Mouse (Mus musculus) heart, embryonic 14.5 days (tissue): ENCODE results near the gene Fgfr2. TPM values are rescaled to one million over a fixed set of nuclear protein-coding genes. Genes with fewer than 3 reads are reported as not detected.

Experiments
- ATAC-seq: fragments of 200-750 bp; cut with Nextera tagmentation; 2 replicates; pipeline ENCODE4 v1.8.0; 2017; ENCODE audit warnings: low read depth, moderate TSS enrichment; ENCODE audit not compliant: insufficient number of reproducible peaks, insufficient read depth, low FRiP score
- H3K27ac ChIP-seq, 2 experiments: fragments of 200-500 bp in 1 of 2; fragments of 300-500 bp in 1 of 2; sonication (generic) in 1 of 2; replicated peaks in 1 of 2; 2 replicates each; pipeline ENCODE4 v1.5.1; 2012 to 2014; ENCODE audit warnings: low read depth in 2 of 2, low read length in 2 of 2, control low read depth in 1 of 2, mild to moderate bottlenecking in 1 of 2, mixed read lengths in 1 of 2; ENCODE audit not compliant: control insufficient read depth in 1 of 2, insufficient read depth in 1 of 2
- H3K27me3 ChIP-seq: fragments of 300-500 bp; sonication (generic); 2 replicates; pipeline ENCODE4 v1.6.1; 2014; ENCODE audit warnings: mild to moderate bottlenecking, low read length, control low read depth; ENCODE audit not compliant: control insufficient read depth, insufficient read depth
- H3K36me3 ChIP-seq: fragments of 300-500 bp; sonication (generic); 2 replicates; pipeline ENCODE4 v1.6.1; 2014; ENCODE audit warnings: mild to moderate bottlenecking, control low read depth, low read length, mixed read lengths; ENCODE audit not compliant: control insufficient read depth, insufficient read depth
- H3K4me1 ChIP-seq, 2 experiments: fragments of 200-500 bp in 1 of 2; fragments of 300-500 bp in 1 of 2; sonication (generic) in 1 of 2; 2 replicates each; pipeline ENCODE4 v1.6.1; 2012 to 2014; ENCODE audit warnings: low read length in 2 of 2, control low read depth in 1 of 2, mixed read lengths in 1 of 2; ENCODE audit not compliant: control insufficient read depth in 2 of 2, insufficient read depth in 2 of 2
- H3K4me2 ChIP-seq: fragments of 300-500 bp; sonication (generic); 2 replicates; pipeline ENCODE4 v1.6.1; 2014; ENCODE audit warnings: mild to moderate bottlenecking, low read length
- H3K4me3 ChIP-seq, 2 experiments: fragments of 200-500 bp in 1 of 2; fragments of 300-500 bp in 1 of 2; sonication (generic) in 1 of 2; 2 replicates each; pipeline ENCODE4 v1.5.1; 2012 to 2014; ENCODE audit warnings: low read length in 2 of 2, mild to moderate bottlenecking in 2 of 2, control low read depth in 1 of 2, low read depth in 1 of 2, moderate library complexity in 1 of 2; ENCODE audit not compliant: control insufficient read depth in 1 of 2, insufficient read depth in 1 of 2
- H3K9ac ChIP-seq: fragments of 300-500 bp; sonication (generic); 2 replicates; pipeline ENCODE4 v1.6.1; 2014; ENCODE audit warnings: mild to moderate bottlenecking, low read length
- H3K9me3 ChIP-seq: fragments of 300-500 bp; sonication (generic); 2 replicates; pipeline ENCODE4 v1.6.1; 2016; ENCODE audit warnings: low read length, control low read depth; ENCODE audit not compliant: control insufficient read depth
- WGBS: fragments of 180-500 bp; shearing (Covaris S2); extraction: QIAGEN DNeasy Blood & Tissue Kit; methylation state at CpG from one replicate; pipeline ENCODE4 v1.1.7; 2014; 5-methylcytosine and 5-hydroxymethylcytosine counted together
- polyA plus RNA-seq: library from polyadenylated mRNA; unstranded; fragments of >200 nt; fragmentation: Nextera tagmentation; extraction: Ambion mirVana; gene quantifications from 2 replicates; pipeline ENCODE4 v1.2.1, GENCODE M21; 2014

The Fgfr2 gene
- polyA plus RNA-seq, 1 experiment from 2014 or later, result 22.4 TPM

DNA sequence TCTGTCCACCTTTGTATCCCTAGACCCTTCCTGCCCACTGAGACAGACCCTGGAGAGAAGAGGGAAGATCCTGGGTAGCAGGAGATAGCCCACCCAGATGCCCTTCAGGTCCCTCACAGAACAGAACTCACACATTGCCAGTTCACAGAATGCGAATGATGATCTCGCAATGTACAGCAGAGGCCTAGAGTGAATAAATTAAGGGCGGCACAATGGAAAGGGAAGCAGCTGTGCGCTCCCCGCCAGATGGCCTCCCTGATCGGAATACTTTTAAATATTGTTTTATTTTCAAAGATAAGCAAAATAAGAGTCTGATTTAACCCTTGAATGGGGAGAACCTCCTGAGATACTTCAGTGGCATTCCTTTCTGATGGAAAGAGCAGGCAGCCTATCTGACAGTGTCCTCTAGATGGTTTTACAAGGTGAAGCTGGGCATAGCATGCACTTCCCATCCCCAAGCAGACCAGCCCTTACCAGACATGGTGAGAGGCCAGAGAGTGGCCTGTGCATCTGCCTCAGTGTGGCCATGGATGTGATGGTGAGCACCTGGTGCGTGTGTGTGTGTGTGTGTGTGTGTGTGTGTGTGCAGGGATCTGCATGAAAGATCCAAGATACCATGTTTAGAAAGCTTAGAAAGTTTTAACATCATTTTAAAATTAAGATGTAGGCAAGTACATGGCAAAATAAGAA lies 839.0 kb downstream of the Fgfr2 start:
- ATAC-seq, result no peak
- H3K36me3 ChIP-seq, result no peaks in the 10 kb centered on the region
- H3K27ac ChIP-seq, result no peak overlapping the region
- no peaks in the 10 kb centered on the region for H3K9me3 ChIP-seq
- H3K4me2 ChIP-seq, result no peak overlapping the region
- 84% methylated on average over 7 of the region's 7 CpGs for WGBS
- no peak overlapping the region for H3K9ac ChIP-seq
- H3K4me3 ChIP-seq, result no peak overlapping the region
- no peaks in the 10 kb centered on the region for H3K27me3 ChIP-seq
- peaks cover 18 to 33% of the 10 kb centered on the region in 2 experiments; a peak in 3 of 4 replicates for H3K4me1 ChIP-seq

DNA sequence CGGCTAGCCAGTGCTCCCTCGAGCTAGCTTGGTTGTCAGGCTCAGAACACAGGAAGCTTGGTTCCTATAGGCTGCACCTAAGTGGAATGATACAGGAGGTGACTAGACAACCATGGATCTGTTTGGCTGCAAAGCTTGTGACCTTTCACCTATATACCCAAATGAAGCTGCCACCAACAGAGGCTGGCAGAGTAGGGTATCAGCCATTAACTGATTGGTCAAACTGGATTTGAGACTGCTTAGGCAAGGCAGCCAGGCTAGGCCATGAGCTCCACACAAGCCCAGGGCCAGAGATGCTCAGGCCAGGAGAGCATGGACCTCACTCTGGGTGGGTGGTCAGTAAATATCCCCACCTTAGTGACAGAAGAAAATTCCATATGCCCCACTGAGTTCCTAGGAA lies 840.6 kb downstream of the Fgfr2 start:
- 76% methylated on average over 2 of the region's 2 CpGs for WGBS
- H3K36me3 ChIP-seq, result no peaks in the 10 kb centered on the region
- no peak for ATAC-seq
- H3K27me3 ChIP-seq, result no peaks in the 10 kb centered on the region
- H3K4me1 ChIP-seq, result peaks cover 23 to 38% of the 10 kb centered on the region in 2 experiments
- H3K4me3 ChIP-seq, result no peak overlapping the region
- no peak overlapping the region for H3K9ac ChIP-seq
- H3K9me3 ChIP-seq, result no peaks in the 10 kb centered on the region
- H3K4me2 ChIP-seq, result no peak overlapping the region
- H3K27ac ChIP-seq, result no peak overlapping the region

DNA sequence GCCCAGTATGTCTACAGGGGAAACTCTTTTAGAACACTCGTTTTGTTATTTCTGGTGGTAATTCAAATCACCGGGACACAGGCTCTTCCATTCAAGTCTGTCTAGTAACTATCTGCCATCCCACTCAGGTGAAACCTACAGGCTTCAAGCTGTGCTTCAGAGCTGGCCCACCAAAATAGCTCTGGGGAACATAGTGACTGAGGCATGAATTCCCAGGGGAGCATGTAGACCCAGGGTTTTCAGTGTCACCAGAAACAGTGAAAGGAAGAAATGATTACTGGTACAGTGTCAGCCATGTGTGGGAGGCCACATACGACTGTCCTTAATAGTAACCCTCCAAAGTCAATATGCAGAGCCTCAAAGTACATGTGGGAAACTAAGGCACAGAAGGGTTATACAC lies 841.0 kb downstream of the Fgfr2 start:
- no peak for ATAC-seq
- no peaks in the 10 kb centered on the region for H3K36me3 ChIP-seq
- no peaks in the 10 kb centered on the region for H3K9me3 ChIP-seq
- no peaks in the 10 kb centered on the region for H3K27me3 ChIP-seq
- WGBS, result 72% methylated on average over 3 of the region's 3 CpGs
- no peak overlapping the region for H3K27ac ChIP-seq
- no peak overlapping the region for H3K9ac ChIP-seq
- H3K4me1 ChIP-seq, result peaks cover 20 to 35% of the 10 kb centered on the region in 2 experiments
- H3K4me2 ChIP-seq, result no peak overlapping the region
- H3K4me3 ChIP-seq, result no peak overlapping the region

DNA sequence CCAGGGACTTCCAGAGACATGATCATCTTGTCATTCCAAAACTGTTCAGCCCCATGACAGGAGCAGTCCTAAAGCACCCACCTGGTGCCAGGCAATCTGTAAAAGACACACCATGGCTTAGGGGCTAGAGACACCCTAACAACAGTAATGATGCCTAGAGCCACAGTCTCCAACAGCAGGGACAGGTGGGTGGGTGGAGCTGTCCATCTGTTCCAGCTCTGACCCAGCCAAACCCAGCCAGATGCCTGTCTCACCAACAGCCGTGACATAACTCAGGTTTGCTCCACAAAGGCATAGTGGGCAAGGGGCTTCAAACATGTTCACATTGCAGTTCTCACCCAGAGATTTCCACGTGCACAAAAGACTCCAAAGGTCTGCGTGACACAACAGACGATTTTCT lies 841.4 kb downstream of the Fgfr2 start:
- no peak overlapping the region for H3K9ac ChIP-seq
- H3K27ac ChIP-seq, result no peak overlapping the region
- no peaks in the 10 kb centered on the region for H3K27me3 ChIP-seq
- no peak overlapping the region for H3K4me2 ChIP-seq
- no peak for ATAC-seq
- WGBS, result 75% methylated on average over 4 of the region's 4 CpGs
- peaks cover 17 to 31% of the 10 kb centered on the region in 2 experiments for H3K4me1 ChIP-seq
- no peak overlapping the region for H3K4me3 ChIP-seq
- H3K9me3 ChIP-seq, result no peaks in the 10 kb centered on the region
- H3K36me3 ChIP-seq, result no peaks in the 10 kb centered on the region

DNA sequence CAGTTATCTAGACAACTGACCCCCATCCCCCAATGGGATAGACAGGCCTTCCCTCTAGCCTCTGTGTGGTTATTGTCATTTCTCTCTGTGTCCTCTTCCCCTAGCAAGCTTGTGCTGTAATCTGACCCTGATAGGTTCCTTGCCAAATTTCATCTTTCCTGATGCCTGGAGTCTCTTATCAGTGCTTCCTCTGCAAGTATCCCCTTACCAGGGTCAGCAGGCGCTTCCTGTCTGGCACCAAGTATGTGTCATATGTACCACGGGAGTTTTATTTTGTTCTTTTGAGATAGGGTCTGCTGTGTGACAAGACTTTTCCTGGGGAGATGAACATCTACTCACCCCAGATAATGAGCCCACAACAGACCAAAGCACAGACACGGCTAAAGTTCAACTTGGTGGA lies 844.5 kb downstream of the Fgfr2 start:
- WGBS, result 27% methylated on average over 3 of the region's 3 CpGs
- no peak overlapping the region for H3K4me2 ChIP-seq
- H3K4me1 ChIP-seq, result peaks cover 12 to 18% of the 10 kb centered on the region in 2 experiments
- H3K27ac ChIP-seq, result peak overlapping the region in 1 of 2 experiments; percentile 11; a peak in 1 of 4 replicates
- no peaks in the 10 kb centered on the region for H3K9me3 ChIP-seq
- H3K36me3 ChIP-seq, result no peaks in the 10 kb centered on the region
- ATAC-seq, result peak; percentile 64
- no peak overlapping the region for H3K4me3 ChIP-seq
- H3K27me3 ChIP-seq, result no peaks in the 10 kb centered on the region
- no peak overlapping the region for H3K9ac ChIP-seq

DNA sequence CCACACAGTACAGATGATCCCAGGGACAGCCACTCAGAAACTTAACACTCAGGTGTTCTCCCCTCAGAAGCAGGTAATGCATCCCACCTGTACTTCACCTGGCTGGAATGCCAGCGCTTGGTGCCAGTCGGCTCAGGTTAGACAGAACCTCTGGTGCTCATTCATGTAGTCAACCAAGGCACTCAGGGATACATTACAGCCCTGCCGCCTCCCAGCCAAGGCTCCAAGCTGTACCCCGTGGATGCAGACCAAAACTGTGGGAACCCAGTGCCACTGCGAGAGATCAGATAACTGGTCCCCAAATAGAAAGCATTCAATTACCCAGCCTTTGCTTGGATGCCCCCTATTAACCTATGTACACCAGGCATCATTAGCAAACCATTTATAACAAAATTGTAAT lies 846.9 kb downstream of the Fgfr2 start:
- no peaks in the 10 kb centered on the region for H3K27me3 ChIP-seq
- no peak overlapping the region for H3K27ac ChIP-seq
- H3K4me2 ChIP-seq, result no peak overlapping the region
- no peak overlapping the region for H3K4me3 ChIP-seq
- no peak for ATAC-seq
- H3K4me1 ChIP-seq, result peaks cover 10 to 14% of the 10 kb centered on the region in 2 experiments
- 86% methylated on average over 5 of the region's 5 CpGs for WGBS
- no peaks in the 10 kb centered on the region for H3K36me3 ChIP-seq
- H3K9ac ChIP-seq, result no peak overlapping the region
- H3K9me3 ChIP-seq, result no peaks in the 10 kb centered on the region

DNA sequence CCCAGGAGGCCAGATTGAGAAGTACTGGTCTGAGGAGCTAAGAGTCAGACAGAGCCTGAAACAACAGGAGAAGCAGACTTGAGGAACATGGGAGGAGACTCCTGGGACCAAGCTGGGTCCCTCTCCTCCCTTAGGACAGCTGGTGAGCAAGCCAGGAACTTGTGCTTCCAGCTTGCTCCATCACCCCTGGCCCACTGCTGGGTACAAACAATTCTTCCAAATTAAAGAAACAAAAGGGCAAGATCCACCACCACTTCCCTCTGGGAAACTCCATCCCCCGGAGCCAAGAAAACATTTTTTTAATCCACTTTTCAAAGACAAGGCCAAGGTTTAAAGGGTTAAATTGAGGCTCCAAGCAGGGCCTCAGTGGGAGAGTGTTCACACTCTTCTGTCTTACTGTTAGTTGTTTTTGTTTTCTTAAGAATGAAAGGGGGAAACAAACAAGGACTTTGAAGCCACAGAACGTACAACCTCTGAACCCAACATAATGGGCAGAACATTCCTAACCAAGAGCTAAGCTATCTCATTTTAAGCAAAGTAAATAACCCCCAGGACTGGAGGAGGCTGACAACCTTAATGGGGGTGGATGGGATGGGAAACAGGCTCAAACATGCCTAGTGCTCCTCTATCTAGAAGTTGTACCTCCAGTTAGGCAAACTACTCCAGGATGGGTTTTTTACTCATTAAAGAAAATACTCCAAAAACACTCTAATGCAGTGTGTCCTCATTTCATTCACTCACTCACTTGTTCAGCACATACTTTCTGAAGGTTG lies 849.2 kb downstream of the Fgfr2 start:
- Histone ChIP-seq H3K9ac (no peak overlapping the region), H3K4me1 (peaks cover 8 to 12% of the 10 kb centered on the region in 2 experiments), H3K4me3 (no peak overlapping the region), H3K9me3 (no peaks in the 10 kb centered on the region), H3K27ac (no peak overlapping the region), H3K36me3 (0 out of 2 replicates have a peak, but pooled peaks cover 3% of the 10 kb centered on the region), H3K27me3 (no peaks in the 10 kb centered on the region), H3K4me2 (no peak overlapping the region)
- 65% methylated on average over 2 of the region's 2 CpGs for WGBS
- no peak for ATAC-seq
